Mouse (Mus musculus) C2C12 (cell line): ENCODE measurements around the gene Pisd.

ENCODE experiments used
- CEBPB ChIP-seq: IDR thresholded peaks from one replicate; pipeline ENCODE4 v1.6.1; 2011; ENCODE audit warnings: low read depth, mild to moderate bottlenecking, control low read depth, moderate library complexity
- CTCF ChIP-seq: IDR thresholded peaks from one replicate; pipeline ENCODE4 v1.5.1; 2011; ENCODE audit not compliant: control insufficient read depth, insufficient read depth, insufficient read length
- FOSL1 ChIP-seq: IDR thresholded peaks from one replicate; pipeline ENCODE4 v1.8.0; 2011; ENCODE audit warnings: mild to moderate bottlenecking, low read length; ENCODE audit not compliant: poor library complexity, insufficient read depth, severe bottlenecking
- MAX ChIP-seq: IDR thresholded peaks from one replicate; pipeline ENCODE4 v1.6.1; 2011; ENCODE audit warnings: mild to moderate bottlenecking, control low read depth

GRCm38 (mm10) chr5:32711485-32711884 lies 74.0 kb downstream of the Pisd start:
- TF ChIP-seq FOSL1 (no peak), CTCF (no peak), MAX (no peak), CEBPB (no peak)
